Mouse (Mus musculus) CD4-positive, CD25-positive, alpha-beta regulatory T cell, adult 4 months (primary cell): ENCODE results near the gene Gm49373. TPM values are rescaled to one million over a fixed set of nuclear protein-coding genes. Genes with fewer than 3 reads are reported as not detected.
A peak's percentile ranks its signal among the peaks of the same experiment; 100 is the strongest.
"Not testable (repeated sequence)": the region's sequence is repeated elsewhere in the genome, so short reads cannot be mapped to it uniquely, and the experiment has no call there.

Experiments used
- ATAC-seq: one replicate; pipeline ENCODE4 v1.8.0; 2017
- polyA plus RNA-seq, 2 experiments: library from polyadenylated mRNA; unstranded; fragments of 100-300 nt; shearing (Covaris generic); gene quantifications; one replicate each; pipeline ENCODE4 v1.2.1; 2017

Gm49373 gene
- polyA plus RNA-seq, 2 experiments from 2014 or later: 0.75 TPM; not detected in 1

DNA sequence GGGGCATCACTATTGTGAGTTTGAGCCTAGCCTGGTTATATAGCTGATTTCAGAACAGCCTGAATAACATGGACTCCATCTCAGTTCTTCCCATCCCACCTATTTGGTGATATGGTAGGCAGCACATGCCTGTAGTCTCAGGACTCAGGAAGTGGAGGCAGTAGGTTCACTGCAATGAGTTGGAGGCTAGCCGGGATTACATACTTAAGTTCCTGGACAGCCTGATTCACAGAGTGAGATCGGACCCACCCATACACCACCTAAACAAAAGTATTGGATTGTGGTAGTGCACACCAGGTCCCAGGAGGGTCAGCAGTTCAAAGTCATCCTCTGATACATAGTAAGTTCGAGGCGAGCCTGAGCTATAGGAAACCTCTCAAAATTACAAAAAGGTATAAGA lies 255 bp downstream of the Gm49373 start:
- no peak for ATAC-seq

DNA sequence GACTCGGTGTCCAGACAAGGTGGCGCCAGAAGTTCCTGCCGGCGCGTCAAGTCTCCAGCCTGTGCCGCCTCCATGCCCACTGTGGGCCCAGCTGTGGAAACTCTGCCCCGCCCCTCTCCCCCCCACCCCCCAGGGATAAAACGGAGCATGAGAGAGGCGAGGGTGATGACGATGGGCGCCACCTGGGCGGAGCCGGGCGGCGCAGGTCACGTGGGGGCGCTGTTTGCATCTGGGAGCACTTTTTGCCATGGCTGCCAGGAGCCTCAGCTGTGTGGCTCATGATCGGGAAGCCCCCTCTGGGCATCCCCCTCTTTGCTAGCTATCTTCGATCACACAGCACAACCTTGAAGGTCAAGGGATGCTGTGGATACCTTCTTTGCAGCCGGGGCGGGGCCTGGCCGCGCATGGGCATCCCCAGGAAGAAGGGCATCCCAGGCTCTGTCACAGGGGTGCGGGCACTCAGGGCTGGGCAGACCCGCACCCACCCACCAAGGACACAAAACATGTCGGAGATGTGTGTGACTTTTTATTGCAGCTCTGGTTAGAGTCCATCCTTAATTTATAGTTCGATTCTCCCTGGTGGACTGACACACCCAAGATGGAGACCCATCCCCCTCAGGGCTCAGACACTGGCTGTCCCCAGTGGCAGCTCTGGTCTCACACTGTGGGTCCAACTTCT lies 5.8 kb downstream of the Gm49373 start, which contains the start of gene Zglp1:
Gene Zglp1, minus strand, starts transcription at position 88 of the 679 bp plus-strand sequence.
- ATAC-seq: no peak

DNA sequence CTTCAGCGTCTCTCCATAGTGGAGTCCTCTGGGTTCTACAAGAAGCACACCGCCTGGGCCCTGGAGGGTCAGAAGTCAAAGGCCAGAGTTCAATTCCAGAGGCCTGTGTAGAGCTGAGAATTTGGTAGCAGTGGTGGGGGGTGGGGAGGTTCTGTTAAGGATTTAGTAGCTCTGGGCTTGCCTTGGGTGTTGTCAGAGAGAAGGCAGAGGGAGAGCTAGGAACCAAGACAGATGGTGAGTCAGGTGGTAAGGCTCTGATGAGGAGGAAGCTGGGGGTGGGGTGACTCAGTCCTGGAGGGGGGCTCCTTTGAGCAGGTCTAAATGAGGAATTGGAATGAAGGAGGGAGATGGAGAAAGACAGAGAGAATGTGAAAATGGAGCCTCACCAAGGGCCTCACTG lies 10.0 kb downstream of the Gm49373 start:
- no peak for ATAC-seq

DNA sequence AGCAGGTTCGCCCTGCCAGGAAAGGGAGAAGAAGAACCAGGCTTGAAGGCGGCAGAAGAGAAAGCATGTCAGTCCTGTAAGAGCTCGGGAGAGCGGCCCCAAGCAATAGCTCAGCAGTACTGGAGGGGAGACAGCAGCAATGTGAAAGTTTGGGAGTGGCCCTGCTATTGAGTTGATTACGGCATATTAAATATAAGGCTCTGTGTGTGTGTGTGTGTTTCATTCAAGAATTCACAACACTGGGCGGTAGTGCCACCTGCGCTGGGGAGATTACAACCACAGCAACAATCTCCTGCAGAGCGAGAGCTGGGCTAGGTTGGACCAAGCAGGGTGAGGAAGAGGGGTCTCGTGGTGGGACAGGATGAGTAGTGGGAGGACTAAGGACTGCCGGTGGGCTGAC lies 21.3 kb downstream of the Gm49373 start:
- no peak for ATAC-seq

DNA sequence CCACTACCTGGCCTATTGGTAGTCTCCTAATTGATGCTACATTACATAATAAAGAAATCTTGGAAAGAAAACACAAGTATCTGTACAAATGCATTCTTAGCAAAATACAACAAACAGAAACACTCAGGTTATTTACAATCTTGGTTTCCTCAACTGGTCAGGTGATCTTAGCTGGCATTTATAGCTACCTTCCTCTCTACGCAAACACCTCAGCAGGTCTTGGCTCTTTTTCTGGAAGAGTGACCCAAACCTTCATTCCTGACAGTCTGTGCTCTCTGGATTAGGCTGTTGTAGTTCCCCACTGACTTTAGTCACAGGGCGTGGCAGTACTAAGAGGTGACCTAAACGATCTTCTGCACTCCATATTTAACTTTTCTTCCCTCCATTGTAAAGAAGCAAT lies 27.7 kb downstream of the Gm49373 start:
- no peak for ATAC-seq

DNA sequence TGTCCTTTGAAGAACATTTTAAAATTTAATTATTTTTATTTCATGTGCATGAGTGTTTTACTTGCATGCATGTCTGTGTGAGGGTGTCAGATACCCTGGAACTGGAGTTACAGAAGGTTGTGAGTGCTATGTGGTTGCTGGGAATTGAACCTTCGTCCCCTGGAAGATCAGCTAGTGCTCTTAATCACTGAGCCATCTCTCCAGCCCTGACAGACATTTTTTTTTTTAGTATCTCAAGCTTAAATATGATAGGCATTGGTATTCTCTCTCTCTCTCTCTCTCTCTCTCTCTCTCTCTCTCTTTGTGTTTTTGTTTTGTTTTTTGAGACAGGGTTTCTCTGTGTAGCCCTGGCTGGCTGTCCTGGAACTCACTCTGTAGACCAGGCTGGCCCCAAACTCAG lies 28.1 kb downstream of the Gm49373 start:
- not testable (repeated sequence) for ATAC-seq

DNA sequence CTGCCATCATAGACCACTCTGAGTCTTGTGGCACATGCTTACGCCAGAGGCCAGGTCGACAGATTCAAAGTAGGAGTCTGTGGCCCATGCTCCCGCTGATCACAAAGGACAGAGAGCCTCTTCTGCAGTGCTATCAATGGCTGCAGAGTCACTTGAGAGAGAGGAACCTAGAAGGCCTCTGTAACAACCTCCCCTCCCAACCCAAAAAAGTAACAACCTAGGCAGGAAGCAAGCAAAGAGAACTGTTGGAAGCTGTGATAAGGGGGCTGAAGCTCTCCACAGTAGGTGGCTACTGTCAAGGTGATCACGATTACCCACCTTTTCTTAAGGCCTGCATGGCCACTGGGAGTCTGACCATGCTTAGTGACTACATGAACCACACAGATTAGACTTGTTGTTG lies 29.3 kb downstream of the Gm49373 start:
- no peak for ATAC-seq

DNA sequence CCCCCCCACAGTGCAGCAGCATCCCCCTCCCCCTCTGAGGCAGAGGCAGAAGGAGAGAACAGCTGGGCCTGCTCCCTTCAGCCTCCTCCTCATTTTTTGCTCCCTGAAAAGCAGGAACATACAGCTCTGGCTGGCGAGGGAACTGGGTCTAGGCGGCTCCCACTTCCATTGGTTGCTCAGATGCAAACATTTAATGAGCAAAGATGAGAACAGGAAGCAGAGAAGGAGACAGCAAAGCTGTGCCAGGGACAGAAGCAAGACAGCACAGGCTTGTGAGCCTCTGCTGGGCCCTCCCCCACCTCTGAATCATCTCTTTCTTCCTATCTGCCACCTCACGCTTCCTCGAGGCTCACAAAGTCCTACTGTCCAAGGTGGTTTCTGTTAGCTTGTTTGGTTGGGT lies 31.6 kb downstream of the Gm49373 start:
- ATAC-seq: no peak

DNA sequence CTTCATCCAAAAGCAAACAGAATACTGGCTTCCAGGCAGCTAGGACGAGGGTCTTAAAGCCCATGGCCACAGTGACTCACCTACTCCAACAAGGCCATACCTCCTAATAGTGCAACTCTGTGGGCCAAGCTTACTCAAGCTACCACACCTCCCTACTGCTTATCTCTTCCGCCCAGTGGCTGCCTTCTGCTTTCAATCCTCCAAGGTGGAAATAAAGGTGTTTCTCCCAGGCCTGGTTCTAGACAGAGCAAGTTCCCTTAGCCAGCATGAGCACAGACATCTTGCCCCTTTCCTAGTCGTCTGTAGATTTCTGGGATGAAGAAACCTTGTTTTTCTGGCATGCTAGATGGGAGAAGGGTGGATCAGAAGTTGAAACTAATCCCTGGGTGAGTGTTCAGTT lies 33.1 kb downstream of the Gm49373 start:
- ATAC-seq: no peak

DNA sequence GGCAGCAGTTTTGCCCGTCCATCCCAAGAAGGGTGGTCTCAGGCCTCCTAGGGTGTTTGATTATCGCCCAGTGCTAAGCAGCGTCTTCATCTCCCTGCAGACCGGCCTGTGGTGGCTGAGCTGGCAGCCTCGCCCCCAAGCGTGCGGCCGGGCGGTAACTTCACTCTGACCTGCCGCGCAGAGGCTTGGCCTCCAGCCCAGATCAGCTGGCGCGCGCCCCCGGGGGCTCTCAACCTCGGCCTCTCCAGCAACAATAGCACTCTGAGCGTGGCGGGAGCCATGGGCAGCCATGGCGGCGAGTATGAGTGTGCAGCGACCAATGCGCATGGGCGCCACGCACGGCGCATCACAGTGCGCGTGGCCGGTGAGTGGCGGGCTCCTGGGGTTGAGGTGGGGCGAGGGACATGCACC lies 35.4 kb downstream of the Gm49373 start:
- no peak for ATAC-seq

DNA sequence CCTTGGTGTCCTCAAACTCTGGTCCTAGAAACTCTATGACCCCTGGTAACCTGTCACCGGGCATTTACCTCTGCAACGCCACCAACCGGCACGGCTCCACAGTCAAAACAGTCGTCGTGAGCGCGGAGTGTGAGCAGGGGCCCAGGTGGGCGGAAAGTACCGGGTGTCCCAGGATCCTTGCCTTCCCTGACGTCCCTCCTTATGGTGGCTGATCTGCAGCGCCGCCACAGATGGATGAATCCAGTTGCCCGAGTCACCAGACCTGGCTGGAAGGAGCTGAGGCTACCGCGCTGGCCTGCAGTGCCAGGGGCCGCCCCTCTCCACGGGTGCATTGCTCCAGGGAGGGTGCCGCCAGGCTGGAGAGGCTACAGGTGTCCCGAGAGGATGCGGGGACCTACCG lies 36.2 kb downstream of the Gm49373 start:
- ATAC-seq: no peak

DNA sequence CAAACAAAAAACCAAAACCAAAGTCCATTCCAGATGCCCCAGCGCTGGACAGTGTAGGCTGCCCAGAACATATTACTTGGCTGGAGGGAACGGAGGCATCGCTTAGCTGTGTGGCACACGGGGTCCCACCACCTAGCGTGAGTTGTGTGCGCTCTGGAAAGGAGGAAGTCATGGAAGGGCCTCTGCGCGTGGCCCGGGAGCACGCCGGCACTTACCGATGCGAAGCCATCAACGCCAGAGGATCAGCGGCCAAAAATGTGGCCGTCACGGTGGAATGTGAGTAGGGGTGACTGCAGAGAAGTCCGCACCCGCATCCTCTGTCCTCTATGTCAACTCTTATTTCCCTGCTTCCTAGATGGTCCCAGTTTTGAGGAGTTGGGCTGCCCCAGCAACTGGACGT lies 36.7 kb downstream of the Gm49373 start:
- no peak for ATAC-seq

DNA sequence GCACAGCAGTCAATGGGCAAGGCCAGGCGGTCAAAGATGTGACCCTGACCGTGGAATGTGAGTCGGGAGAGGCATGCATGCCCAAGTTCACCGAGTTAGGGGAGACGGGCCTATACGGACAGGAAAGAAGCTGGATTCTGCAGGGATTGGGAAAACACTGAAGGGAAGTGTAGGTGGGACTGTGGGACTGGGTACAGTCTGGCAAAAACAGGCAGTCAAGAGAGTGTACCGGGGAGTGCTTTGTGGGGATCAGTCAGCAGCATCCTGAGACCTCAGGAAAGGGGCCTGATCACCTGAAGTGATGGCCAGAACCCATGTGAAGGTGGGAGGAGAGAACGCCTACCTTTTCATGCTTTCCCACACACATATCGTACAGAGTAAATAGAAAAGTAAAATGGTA lies 37.3 kb downstream of the Gm49373 start:
- ATAC-seq: no peak

DNA sequence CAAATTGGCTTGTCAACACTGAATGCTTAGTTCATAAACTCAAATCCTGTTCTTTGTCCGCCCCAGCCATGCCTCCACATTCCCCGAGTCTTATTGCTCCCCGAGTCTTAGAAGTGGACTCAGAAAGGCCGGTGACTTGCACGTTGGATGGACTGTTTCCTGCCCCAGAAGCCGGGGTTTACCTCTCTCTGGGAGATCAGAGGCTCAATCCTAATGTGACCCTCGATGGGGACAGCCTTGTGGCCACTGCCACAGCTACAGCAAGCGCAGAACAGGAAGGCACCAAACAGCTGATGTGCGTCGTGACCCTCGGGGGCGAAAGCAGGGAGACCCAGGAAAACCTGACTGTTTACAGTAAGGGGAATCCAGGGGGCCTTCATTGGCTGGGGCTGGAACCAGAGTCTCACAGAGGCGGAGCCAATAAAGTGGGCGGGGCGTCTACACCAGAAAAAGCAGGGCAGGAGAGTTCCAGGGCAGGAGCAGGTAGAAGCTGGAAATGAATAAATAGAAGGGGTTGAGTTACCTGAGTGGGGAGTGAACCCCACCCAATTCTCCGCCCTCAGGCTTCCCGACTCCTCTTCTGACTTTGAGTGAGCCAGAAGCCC lies 38.3 kb downstream of the Gm49373 start:
- no peak for ATAC-seq

DNA sequence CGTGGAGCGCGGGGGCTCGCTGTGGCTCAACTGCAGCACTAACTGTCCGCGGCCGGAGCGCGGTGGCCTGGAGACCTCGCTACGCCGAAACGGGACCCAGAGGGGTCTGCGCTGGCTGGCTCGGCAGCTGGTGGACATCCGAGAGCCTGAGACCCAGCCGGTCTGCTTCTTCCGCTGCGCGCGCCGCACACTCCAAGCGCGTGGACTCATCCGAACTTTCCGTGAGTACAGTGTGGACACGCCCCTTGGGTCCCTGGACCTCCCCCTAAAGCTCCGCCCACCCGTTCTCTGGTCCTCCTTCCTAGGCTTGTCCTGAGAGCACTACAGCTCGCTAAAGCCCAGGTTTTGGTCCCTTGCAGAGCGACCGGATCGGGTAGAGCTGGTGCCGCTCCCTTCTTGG lies 39.8 kb downstream of the Gm49373 start:
- peak; percentile 41 for ATAC-seq

DNA sequence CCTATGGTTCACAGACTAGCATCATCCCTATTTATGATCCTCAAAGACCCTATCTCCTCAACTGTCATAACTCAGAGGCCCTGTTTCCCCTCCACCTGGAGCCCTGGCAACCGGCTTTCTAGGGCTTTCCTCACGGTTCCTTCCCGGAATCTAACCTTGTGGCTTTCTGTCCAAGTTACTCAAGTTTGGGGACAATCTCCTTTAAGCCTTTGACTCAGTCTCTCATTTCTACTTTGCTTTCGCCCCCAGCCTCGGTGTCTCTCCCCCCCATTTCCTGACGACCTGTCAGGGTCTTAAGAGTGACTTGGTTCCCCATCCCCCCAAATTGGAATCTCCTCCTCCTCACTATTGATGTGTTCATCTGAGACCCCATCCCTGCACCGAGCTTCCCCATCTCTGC lies 40.4 kb downstream of the Gm49373 start:
- ATAC-seq: no peak

DNA sequence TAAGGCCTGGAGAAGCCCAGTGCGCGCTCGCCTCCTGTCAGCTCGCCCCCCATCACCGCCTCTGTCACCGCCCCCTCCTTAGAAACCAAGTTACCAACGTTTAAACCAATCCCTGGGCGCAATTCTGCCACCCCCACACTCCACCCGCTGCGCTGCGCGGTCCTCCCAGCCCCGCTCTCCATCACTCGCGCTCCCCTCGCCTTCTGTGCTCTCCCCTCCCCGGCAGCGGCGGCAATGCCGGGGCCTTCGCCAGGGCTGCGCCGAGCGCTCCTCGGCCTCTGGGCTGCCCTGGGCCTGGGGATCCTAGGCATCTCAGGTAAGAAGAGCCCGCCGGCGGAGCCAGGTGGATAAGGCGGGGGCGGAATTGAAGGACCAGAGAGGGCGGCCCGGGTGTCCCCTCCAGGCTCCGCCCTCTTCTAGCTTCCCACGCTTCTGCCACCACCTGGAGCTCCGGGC lies 41.0 kb downstream of the Gm49373 start, which contains the start of gene Icam5:
Gene Icam5, plus strand, starts transcription at position 178 of the 456 bp plus-strand sequence.
- ATAC-seq: no peak

DNA sequence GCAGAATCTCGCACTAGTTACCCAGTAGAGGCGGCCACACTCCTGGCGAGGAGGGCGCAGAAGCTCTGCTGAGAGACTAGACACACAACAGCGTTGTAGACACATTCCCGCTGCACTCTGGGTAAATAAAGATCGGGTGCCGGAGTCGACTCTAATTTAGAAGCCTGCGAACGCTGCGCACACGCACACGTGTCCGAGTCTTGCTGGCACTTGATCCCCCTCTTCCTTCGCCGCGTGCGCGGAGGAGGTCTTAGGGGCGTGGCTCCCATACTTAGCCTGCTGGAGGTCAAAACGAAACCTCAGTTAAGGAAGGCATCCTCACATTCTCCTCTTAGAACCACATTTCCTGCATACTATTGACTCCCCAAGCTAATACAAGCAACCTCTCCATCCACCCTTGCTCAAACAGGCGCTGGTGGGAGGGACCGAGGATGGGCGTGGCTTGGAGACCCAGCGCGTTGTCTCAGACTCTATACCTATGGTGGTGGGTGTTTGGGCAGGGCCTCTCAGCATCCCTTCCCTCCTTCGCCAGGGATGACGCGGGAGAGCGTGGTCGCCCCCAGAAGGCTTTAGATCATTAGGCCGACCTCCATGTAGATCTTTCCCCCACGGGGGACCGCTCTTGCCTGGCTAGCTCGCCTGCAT lies 41.5 kb downstream of the Gm49373 start:
- ATAC-seq: peak; percentile 28

DNA sequence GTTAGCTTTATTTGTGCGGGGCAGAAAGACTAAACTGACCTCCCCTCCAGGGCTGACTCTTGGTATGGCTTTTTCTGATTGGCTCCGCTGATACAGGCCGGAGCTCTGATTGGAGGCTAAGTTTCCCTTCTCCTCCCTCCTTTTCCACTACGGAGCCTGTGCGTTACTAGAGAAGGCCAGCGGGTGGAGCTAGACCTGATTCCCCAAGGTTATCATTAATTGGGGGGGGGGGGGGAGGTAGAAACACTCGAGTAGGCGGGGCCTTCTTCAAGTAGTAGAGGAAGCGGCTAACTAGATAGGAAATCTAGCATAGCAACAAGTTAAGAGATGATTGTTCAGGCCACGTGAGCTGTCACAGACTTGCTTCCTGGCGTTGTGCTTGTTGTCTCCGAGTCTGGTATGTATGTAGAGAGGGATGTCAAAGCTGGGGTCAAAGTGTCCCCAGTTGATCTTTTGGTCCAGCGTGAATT lies 42.1 kb downstream of the Gm49373 start:
- peak; percentile 74 for ATAC-seq

DNA sequence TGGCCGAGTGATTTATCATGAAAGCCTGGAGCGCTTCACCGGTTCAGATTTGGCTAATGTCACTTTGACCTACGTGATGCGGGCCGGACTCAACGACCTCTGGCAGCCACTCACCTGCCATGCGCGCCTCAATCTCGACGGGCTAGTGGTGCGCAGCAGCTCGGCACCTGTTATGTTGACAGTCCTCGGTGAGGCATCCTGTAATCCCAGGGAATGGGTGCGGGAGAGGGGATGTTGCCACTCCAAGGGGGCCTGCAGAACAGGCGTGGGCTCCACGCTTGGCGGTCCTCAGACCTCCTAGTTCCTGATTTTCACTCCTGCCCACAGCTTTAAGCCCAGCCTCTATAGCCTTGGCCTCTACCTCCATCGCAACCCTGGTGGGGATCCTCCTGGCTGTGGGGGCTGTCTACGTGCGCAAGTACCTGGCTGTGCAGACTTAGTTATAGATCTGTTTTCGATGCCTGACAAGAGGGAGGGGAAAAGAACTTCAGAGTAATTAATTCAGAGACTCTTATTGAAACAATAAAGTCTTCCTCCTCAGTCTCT lies 42.8 kb downstream of the Gm49373 start:
- no peak for ATAC-seq

DNA sequence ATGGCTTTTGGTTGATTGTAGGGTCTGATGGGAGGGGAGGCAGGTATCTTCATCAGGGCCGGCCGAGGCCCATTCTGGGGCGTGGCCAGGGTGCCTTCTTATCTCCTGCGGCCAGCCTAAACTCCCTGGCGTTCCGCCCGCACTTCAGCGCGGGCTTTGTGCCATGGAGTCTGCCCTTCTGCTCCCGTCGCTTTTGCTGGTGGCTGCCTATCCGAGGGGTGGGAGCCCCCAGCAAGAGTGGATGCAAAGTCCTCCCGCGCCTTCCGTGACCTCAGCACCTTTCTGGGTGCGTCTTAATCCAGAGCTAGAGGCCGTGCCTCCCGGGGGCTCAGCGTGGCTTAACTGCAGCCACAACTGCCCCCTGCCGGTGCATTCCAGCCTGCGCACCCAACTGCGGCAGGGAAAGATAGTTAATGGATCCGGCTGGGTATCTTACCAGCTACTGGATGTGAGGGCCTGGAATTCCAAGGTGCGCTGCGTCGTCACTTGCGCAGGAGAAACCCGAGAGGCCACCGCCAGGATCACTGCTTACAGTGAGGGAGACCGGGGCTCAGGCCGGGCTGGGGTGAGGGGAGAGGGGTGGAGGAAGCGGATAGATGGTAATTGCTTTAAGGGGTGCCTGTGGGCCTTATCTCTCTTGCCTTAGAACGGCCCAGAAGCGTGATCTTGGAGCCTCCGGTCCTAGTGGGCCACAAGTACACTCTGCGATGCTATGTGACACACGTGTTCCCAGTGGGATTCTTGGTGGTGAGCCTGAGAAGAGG lies 43.4 kb downstream of the Gm49373 start, which contains the start of gene Icam4:
Gene Icam4, plus strand, starts transcription at position 83 of the 764 bp plus-strand sequence.
- no peak for ATAC-seq

DNA sequence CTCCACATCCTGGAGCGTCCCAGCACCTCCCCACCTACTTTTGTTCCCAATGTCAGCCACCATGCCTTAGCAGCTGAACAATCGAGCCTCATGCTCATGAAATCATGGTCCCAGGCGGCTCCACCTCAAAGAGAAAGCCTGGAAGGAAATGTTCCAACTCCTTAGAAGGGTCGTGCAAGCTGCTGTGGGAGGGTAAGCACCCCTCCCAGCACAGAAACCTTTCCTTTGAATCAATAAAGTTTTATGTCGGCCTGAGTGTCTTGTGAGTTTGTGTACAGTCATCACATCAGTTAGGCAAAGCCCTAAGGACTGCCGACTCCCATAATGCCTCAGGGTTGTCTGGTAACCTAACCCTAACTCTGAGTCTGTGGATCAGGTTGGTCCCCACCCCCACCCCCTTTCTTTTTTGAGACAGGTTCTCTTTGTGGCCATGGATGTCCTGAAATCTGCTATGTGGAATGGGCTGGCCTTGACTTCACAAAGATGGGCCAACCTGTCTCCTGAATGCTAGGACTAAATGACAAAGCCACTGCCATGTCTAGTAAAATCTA lies 44.3 kb downstream of the Gm49373 start:
- ATAC-seq: no peak
